Mouse (Mus musculus) limb, embryonic 15.5 days (tissue): ENCODE data around the gene Ctnna2. TPM values are rescaled to one million over a fixed set of nuclear protein-coding genes. Genes with fewer than 3 reads are reported as not detected.

Experiments used
- ATAC-seq: fragments of 200-750 bp; cut with Nextera tagmentation; 2 replicates; pipeline ENCODE4 v1.8.0; 2017; ENCODE audit warnings: low read depth, moderate TSS enrichment; ENCODE audit not compliant: insufficient number of reproducible peaks, low FRiP score, low TSS enrichment
- H3K27ac ChIP-seq: fragments of 300-500 bp; sonication (generic); 2 replicates; pipeline ENCODE4 v1.5.1; 2015; ENCODE audit warnings: moderate library complexity, mild to moderate bottlenecking, inconsistent platforms
- H3K27me3 ChIP-seq: fragments of 300-500 bp; sonication (generic); 2 replicates; pipeline ENCODE4 v1.6.1; 2015; ENCODE audit warnings: inconsistent platforms
- H3K36me3 ChIP-seq: fragments of 300-500 bp; sonication (generic); 2 replicates; pipeline ENCODE4 v1.6.1; 2015; ENCODE audit warnings: inconsistent platforms
- H3K4me1 ChIP-seq: fragments of 300-500 bp; sonication (generic); 2 replicates; pipeline ENCODE4 v1.6.1; 2015; ENCODE audit warnings: inconsistent platforms
- H3K4me2 ChIP-seq: fragments of 300-500 bp; sonication (generic); 2 replicates; pipeline ENCODE4 v1.6.1; 2015; ENCODE audit warnings: mild to moderate bottlenecking, inconsistent platforms
- H3K4me3 ChIP-seq: fragments of 300-500 bp; sonication (generic); 2 replicates; pipeline ENCODE4 v1.5.1; 2015; ENCODE audit warnings: mild to moderate bottlenecking, inconsistent platforms
- H3K9ac ChIP-seq: fragments of 300-500 bp; sonication (generic); 2 replicates; pipeline ENCODE4 v1.6.1; 2015; ENCODE audit warnings: inconsistent platforms
- H3K9me3 ChIP-seq: fragments of 300-500 bp; sonication (generic); 2 replicates; pipeline ENCODE4 v1.6.1; 2016; ENCODE audit warnings: inconsistent platforms
- WGBS: fragments of 180-500 bp; shearing (Covaris S2); methylation state at CpG from one replicate; pipeline ENCODE4 v1.1.7; 2015; 5-methylcytosine and 5-hydroxymethylcytosine counted together
- polyA plus RNA-seq: library from polyadenylated mRNA; unstranded; fragments of >200 nt; fragmentation: Nextera tagmentation; extraction: Ambion mirVana; gene quantifications from 2 replicates; pipeline ENCODE4 v1.2.1, GENCODE M21; 2015

The Ctnna2 gene
- polyA plus RNA-seq, 1 experiment from 2014 or later = 1.2 TPM

- no peaks in the 10 kb centered on the region for H3K9me3 ChIP-seq
- H3K4me1 ChIP-seq = no peaks in the 10 kb centered on the region
- H3K4me3 ChIP-seq = no peak overlapping the region
- WGBS = 69% methylated on average over 3 of the region's 3 CpGs
- no peak overlapping the region for H3K4me2 ChIP-seq
- no peaks in the 10 kb centered on the region for H3K27me3 ChIP-seq
- no peak overlapping the region for H3K27ac ChIP-seq
- no peak for ATAC-seq
- no peak overlapping the region for H3K9ac ChIP-seq
- no peaks in the 10 kb centered on the region for H3K36me3 ChIP-seq
Measured at GRCm38 (mm10) chr6:77468058-77468457, 511.4 kb downstream of the Ctnna2 start.

GRCm38 (mm10) chr6:77462737-77463136 lies 516.8 kb downstream of the Ctnna2 start:
- 15% methylated on average over 1 of the region's 1 CpGs for WGBS
- no peak for ATAC-seq
- Histone ChIP-seq H3K4me1 (no peaks in the 10 kb centered on the region), H3K9ac (no peak overlapping the region), H3K27me3 (no peaks in the 10 kb centered on the region), H3K4me3 (no peak overlapping the region), H3K27ac (no peak overlapping the region), H3K36me3 (no peaks in the 10 kb centered on the region), H3K9me3 (no peaks in the 10 kb centered on the region), H3K4me2 (no peak overlapping the region)

- no peak for ATAC-seq
- H3K4me2 ChIP-seq = no peak overlapping the region
Measured at GRCm38 (mm10) chr6:77457919-77458318, 521.6 kb downstream of the Ctnna2 start.

GRCm38 (mm10) chr6:77446861-77447260 lies 532.6 kb downstream of the Ctnna2 start:
- Histone ChIP-seq H3K27ac (no peak overlapping the region), H3K4me2 (no peak overlapping the region), H3K9ac (no peak overlapping the region), H3K4me3 (no peak overlapping the region), H3K36me3 (no peaks in the 10 kb centered on the region), H3K27me3 (no peaks in the 10 kb centered on the region), H3K9me3 (no peaks in the 10 kb centered on the region), H3K4me1 (no peaks in the 10 kb centered on the region)
- 87% methylated on average over 1 of the region's 1 CpGs for WGBS
- no peak for ATAC-seq

More at GRCm38 (mm10) chr6:77457919-77458318, 521.6 kb downstream of the Ctnna2 start:
- no peaks in the 10 kb centered on the region for H3K27me3 ChIP-seq
- no peak overlapping the region for H3K4me3 ChIP-seq
- no peaks in the 10 kb centered on the region for H3K9me3 ChIP-seq
- H3K9ac ChIP-seq = no peak overlapping the region
- no peaks in the 10 kb centered on the region for H3K4me1 ChIP-seq
- no peaks in the 10 kb centered on the region for H3K36me3 ChIP-seq
- WGBS = 72% methylated on average over 2 of the region's 2 CpGs
- H3K27ac ChIP-seq = no peak overlapping the region

- WGBS = 76% methylated on average over 11 of the region's 11 CpGs
- no peak for ATAC-seq
- Histone ChIP-seq H3K27me3 (no peaks in the 10 kb centered on the region), H3K9ac (no peak overlapping the region), H3K4me1 (no peaks in the 10 kb centered on the region), H3K27ac (no peak overlapping the region), H3K4me3 (no peak overlapping the region), H3K4me2 (no peak overlapping the region), H3K36me3 (no peaks in the 10 kb centered on the region), H3K9me3 (no peaks in the 10 kb centered on the region)
Measured at GRCm38 (mm10) chr6:77443906-77444305, 535.6 kb downstream of the Ctnna2 start.

- WGBS = 47% methylated on average over 5 of the region's 5 CpGs
- Histone ChIP-seq H3K27ac (no peak overlapping the region), H3K27me3 (no peaks in the 10 kb centered on the region), H3K9ac (no peak overlapping the region), H3K4me1 (no peaks in the 10 kb centered on the region), H3K4me2 (no peak overlapping the region), H3K9me3 (no peaks in the 10 kb centered on the region), H3K4me3 (no peak overlapping the region), H3K36me3 (no peaks in the 10 kb centered on the region)
- ATAC-seq = no peak
Measured at GRCm38 (mm10) chr6:77441051-77441450, 538.4 kb downstream of the Ctnna2 start.

GRCm38 (mm10) chr6:77430381-77430780 lies 549.1 kb downstream of the Ctnna2 start:
- Histone ChIP-seq H3K4me3 (no peak overlapping the region), H3K9me3 (no peaks in the 10 kb centered on the region), H3K27me3 (no peaks in the 10 kb centered on the region), H3K27ac (no peak overlapping the region), H3K4me2 (no peak overlapping the region), H3K4me1 (no peaks in the 10 kb centered on the region), H3K9ac (no peak overlapping the region), H3K36me3 (no peaks in the 10 kb centered on the region)
- no peak for ATAC-seq
- 85% methylated on average over 4 of the region's 4 CpGs for WGBS

GRCm38 (mm10) chr6:77425746-77426145 lies 553.8 kb downstream of the Ctnna2 start:
- no peaks in the 10 kb centered on the region for H3K4me1 ChIP-seq
- H3K4me3 ChIP-seq = no peak overlapping the region
- H3K27ac ChIP-seq = no peak overlapping the region
- H3K4me2 ChIP-seq = no peak overlapping the region
- H3K27me3 ChIP-seq = no peaks in the 10 kb centered on the region
- no peak overlapping the region for H3K9ac ChIP-seq
- no peaks in the 10 kb centered on the region for H3K36me3 ChIP-seq
- no peak for ATAC-seq
- H3K9me3 ChIP-seq = no peaks in the 10 kb centered on the region

GRCm38 (mm10) chr6:77424826-77425225 lies 554.7 kb downstream of the Ctnna2 start:
- Histone ChIP-seq H3K36me3 (no peaks in the 10 kb centered on the region), H3K9ac (no peak overlapping the region), H3K4me2 (no peak overlapping the region), H3K27me3 (no peaks in the 10 kb centered on the region), H3K4me3 (no peak overlapping the region), H3K27ac (no peak overlapping the region), H3K4me1 (no peaks in the 10 kb centered on the region), H3K9me3 (no peaks in the 10 kb centered on the region)
- no peak for ATAC-seq
- 72% methylated on average over 4 of the region's 4 CpGs for WGBS

- H3K27me3 ChIP-seq = no peaks in the 10 kb centered on the region
- H3K36me3 ChIP-seq = no peaks in the 10 kb centered on the region
- no peak overlapping the region for H3K4me2 ChIP-seq
- no peak for ATAC-seq
- H3K4me1 ChIP-seq = no peaks in the 10 kb centered on the region
- no peak overlapping the region for H3K9ac ChIP-seq
- no peak overlapping the region for H3K4me3 ChIP-seq
- H3K27ac ChIP-seq = no peak overlapping the region
- 42% methylated on average over 3 of the region's 3 CpGs for WGBS
- no peaks in the 10 kb centered on the region for H3K9me3 ChIP-seq
Measured at GRCm38 (mm10) chr6:77421564-77422139, 557.8 kb downstream of the Ctnna2 start.

GRCm38 (mm10) chr6:77416999-77417398 lies 562.5 kb downstream of the Ctnna2 start:
- WGBS = 61% methylated on average over 1 of the region's 1 CpGs
- ATAC-seq = no peak

GRCm38 (mm10) chr6:77413530-77413929 lies 566.0 kb downstream of the Ctnna2 start:
- no peaks in the 10 kb centered on the region for H3K9me3 ChIP-seq
- 54% methylated on average over 1 of the region's 1 CpGs for WGBS

More at GRCm38 (mm10) chr6:77416999-77417398, 562.5 kb downstream of the Ctnna2 start:
- no peaks in the 10 kb centered on the region for H3K4me1 ChIP-seq
- no peaks in the 10 kb centered on the region for H3K9me3 ChIP-seq
- no peak overlapping the region for H3K27ac ChIP-seq
- no peaks in the 10 kb centered on the region for H3K27me3 ChIP-seq
- H3K4me3 ChIP-seq = no peak overlapping the region
- H3K9ac ChIP-seq = no peak overlapping the region
- H3K36me3 ChIP-seq = no peaks in the 10 kb centered on the region
- no peak overlapping the region for H3K4me2 ChIP-seq

GRCm38 (mm10) chr6:77408481-77408880 lies 571.0 kb downstream of the Ctnna2 start:
- Histone ChIP-seq H3K27me3 (no peaks in the 10 kb centered on the region), H3K4me3 (no peak overlapping the region), H3K36me3 (no peaks in the 10 kb centered on the region), H3K9ac (no peak overlapping the region), H3K4me1 (no peaks in the 10 kb centered on the region), H3K4me2 (no peak overlapping the region), H3K9me3 (no peaks in the 10 kb centered on the region), H3K27ac (no peak overlapping the region)
- WGBS = 73% methylated on average over 5 of the region's 5 CpGs
- ATAC-seq = no peak

More at GRCm38 (mm10) chr6:77413530-77413929, 566.0 kb downstream of the Ctnna2 start:
- no peak overlapping the region for H3K4me2 ChIP-seq
- no peak for ATAC-seq
- H3K4me1 ChIP-seq = no peaks in the 10 kb centered on the region
- no peaks in the 10 kb centered on the region for H3K36me3 ChIP-seq
- H3K9ac ChIP-seq = no peak overlapping the region
- H3K27me3 ChIP-seq = no peaks in the 10 kb centered on the region
- H3K27ac ChIP-seq = no peak overlapping the region
- no peak overlapping the region for H3K4me3 ChIP-seq
